Mouse (Mus musculus) skeletal muscle tissue, postnatal 0 days (tissue): Measurements from ENCODE around the gene Cldnd1. TPM values are rescaled to one million over a fixed set of nuclear protein-coding genes. Genes with fewer than 3 reads are reported as not detected.

ENCODE experiments used
- microRNA-seq, 2 experiments: library from miRNA; unstranded; fragments of <30 nt; microRNA quantifications; one replicate each; pipeline ENCODE4; 2016
- polyA plus RNA-seq: library from polyadenylated mRNA; unstranded; fragments of >200 nt; fragmentation: Nextera tagmentation; extraction: Ambion mirVana; gene quantifications from 2 replicates; pipeline ENCODE4 v1.2.1, GENCODE M21; 2015

Cldnd1 gene
- polyA plus RNA-seq = 56.6 and 57.2 TPM in 2 replicates

GRCm38 (mm10) chr16:58727477-58728131 is at the start of gene Cldnd1:
Cldnd1 (plus strand) TSS chr16:58727910.

DNA sequence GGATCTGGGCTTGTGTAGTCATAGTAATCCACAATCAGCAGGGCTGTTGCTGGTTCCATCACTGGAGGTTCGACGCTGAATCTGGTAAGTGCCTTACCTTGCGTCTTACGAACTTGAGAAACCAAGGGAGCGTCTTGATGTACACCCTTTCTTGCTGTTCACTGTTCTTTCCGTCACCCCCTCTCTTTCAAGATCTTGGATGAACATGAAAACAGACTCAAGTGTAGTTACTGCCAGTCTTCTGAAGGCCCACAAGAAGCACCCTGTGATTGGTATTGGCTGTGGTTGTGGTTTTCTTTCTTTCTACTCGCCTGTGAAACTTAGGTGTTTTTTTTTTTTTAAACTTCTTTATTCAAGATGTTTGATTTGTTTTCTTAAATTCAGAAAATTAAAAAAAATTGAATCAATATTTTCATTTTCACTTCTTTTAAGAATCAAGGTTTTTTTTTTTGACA is 9.0 kb upstream of the Cldnd1 start, which contains the start of gene Gpr15:
Gene Gpr15 (minus strand): TSS at position 405 of the 455 bp plus-strand sequence.

GRCm38 (mm10) chr16:58763076-58763475 is 35.4 kb downstream of the Cldnd1 start, which contains the start of gene Olfr172:
Olfr172 (minus strand) TSS chr16:58763176.

Small RNAs within 50 kb of the gene (microRNA-seq; reads per million reads assigned to microRNA genes)
- gene Gm27564 = 0 reads per million in 2 experiments

Other genes with a start within 250 kb of the Cldnd1 start
- 28.7 and 40.9 TPM in 2 replicates for gene St3gal6, start 203.7 kb upstream of the Cldnd1 start, polyA plus RNA-seq
- not detected in 2 replicates for gene Gm813, start 110.9 kb upstream of the Cldnd1 start, polyA plus RNA-seq
- gene E330017A01Rik, start 89.2 kb upstream of the Cldnd1 start, polyA plus RNA-seq = not detected in 2 replicates
- 9.7 and 10.5 TPM in 2 replicates for gene Cpox, start 57.6 kb upstream of the Cldnd1 start, polyA plus RNA-seq
- gene Gpr15, start 8.8 kb upstream of the Cldnd1 start, polyA plus RNA-seq = not detected in 2 replicates
- gene Olfr172, start 35.3 kb downstream of the Cldnd1 start, polyA plus RNA-seq = not detected in 2 replicates
- not detected in 2 replicates for gene Olfr173, start 72.4 kb downstream of the Cldnd1 start, polyA plus RNA-seq
- not detected in 2 replicates for gene Olfr175-ps1, start 98.9 kb downstream of the Cldnd1 start, polyA plus RNA-seq
- not detected in 2 replicates for gene Olfr177, start 146.9 kb downstream of the Cldnd1 start, polyA plus RNA-seq
- gene Olfr178, start 164.2 kb downstream of the Cldnd1 start, polyA plus RNA-seq = not detected in 2 replicates
- gene Olfr181, start 200.8 kb downstream of the Cldnd1 start, polyA plus RNA-seq = not detected in 2 replicates
- gene Olfr180, start 201.5 kb downstream of the Cldnd1 start, polyA plus RNA-seq = not detected in 2 replicates